Mouse (Mus musculus) naive thymus-derived CD4-positive, alpha-beta T cell, adult 5 months (primary cell): ENCODE data around the gene Gsdmc3. TPM values are rescaled to one million over a fixed set of nuclear protein-coding genes. Genes with fewer than 3 reads are reported as not detected.

Experiments
- polyA plus RNA-seq: library from polyadenylated mRNA; unstranded; fragments of 100-300 nt; shearing (Covaris generic); gene quantifications from one replicate; pipeline ENCODE4 v1.2.1, GENCODE M21; 2017

Gsdmc3 gene
- polyA plus RNA-seq: not detected

DNA sequence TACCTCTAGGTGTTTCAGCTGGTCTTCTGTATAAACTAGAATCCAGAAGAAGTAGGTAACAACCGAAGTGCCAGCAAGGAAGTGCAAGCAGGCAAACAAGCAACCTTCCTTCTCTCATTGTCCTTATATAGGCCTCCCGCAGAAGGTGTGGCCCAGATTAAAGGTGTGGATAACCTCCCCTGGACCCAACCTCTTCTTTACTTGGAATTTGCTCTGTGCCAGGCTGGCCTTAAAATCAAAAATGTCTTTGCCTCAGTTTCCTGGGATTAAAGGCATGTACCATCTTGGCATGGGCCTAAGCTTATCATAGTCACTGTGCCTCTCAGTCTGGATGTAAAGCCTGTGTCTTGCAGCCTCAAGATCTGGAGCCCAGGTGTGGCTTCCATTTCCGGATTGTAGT is at the start of gene Gsdmc3:
Gsdmc3 (minus strand) TSS at position 101 of the 400 bp plus-strand sequence.

DNA sequence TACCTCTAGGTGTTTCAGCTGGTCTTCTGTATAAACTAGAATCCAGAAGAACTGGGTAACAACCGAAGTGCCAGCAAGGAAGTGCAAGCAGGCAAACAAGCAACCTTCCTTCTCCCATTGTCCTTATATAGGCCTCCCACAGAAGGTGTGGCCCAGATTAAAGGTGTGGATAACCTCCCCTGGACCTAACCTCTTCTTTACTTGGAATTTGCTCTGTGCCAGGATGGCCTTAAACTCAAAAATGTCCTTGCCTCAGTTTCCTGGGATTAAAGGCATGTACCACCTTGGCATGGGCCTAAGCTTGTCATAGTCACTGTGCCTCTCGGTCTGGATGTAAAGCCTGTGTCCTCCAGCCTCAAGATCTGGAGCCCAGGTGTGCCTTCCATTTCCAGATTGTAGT is 33.8 kb upstream of the Gsdmc3 start, which contains the start of gene Gsdmc4:
Gsdmc4 (minus strand) TSS at position 101 of the 400 bp plus-strand sequence.

Other genes with a start within 250 kb of the Gsdmc3 start
- gene Gsdmc2, start 33.4 kb downstream of the Gsdmc3 start, polyA plus RNA-seq: not detected
- 0.27 TPM for gene Gsdmc4, start 33.7 kb upstream of the Gsdmc3 start, polyA plus RNA-seq
- gene Fam49b, start 181.9 kb upstream of the Gsdmc3 start, polyA plus RNA-seq: 322 TPM